Mouse (Mus musculus) kidney, adult 2 months (tissue): ENCODE results near the gene Tnpo3. TPM values are rescaled to one million over a fixed set of nuclear protein-coding genes. Genes with fewer than 3 reads are reported as not detected.

ENCODE experiments used
- DNase-seq: peaks from one replicate; pipeline ENCODE4 v3.0.0; 2021
- H3K27ac ChIP-seq: fragments of 200-500 bp; 2 replicates; pipeline ENCODE4 v1.5.1; 2012; ENCODE audit warnings: low read depth, low read length, control low read depth, inconsistent platforms; ENCODE audit not compliant: insufficient read depth
- H3K27me3 ChIP-seq: fragments of 200-500 bp; replicated peaks from 2 replicates; pipeline ENCODE4 v1.6.1; 2012; ENCODE audit warnings: mild to moderate bottlenecking, moderate library complexity, low read length, inconsistent platforms; ENCODE audit not compliant: control insufficient read depth, insufficient read depth
- H3K36me3 ChIP-seq: fragments of 200-500 bp; 2 replicates; pipeline ENCODE4 v1.6.1; 2012; ENCODE audit warnings: mild to moderate bottlenecking, moderate library complexity, low read length, inconsistent platforms; ENCODE audit not compliant: control insufficient read depth, insufficient read depth
- H3K4me1 ChIP-seq: fragments of 200-500 bp; 2 replicates; pipeline ENCODE4 v1.6.1; 2011; ENCODE audit warnings: low read length; ENCODE audit not compliant: control insufficient read depth, insufficient read depth
- H3K4me3 ChIP-seq: fragments of 200-500 bp; 2 replicates; pipeline ENCODE4 v1.5.1; 2011; ENCODE audit warnings: mild to moderate bottlenecking, low read depth, low read length, control low read depth; ENCODE audit not compliant: insufficient read depth
- CTCF ChIP-seq: fragments of 200-500 bp; conservative IDR thresholded peaks from 2 replicates; pipeline ENCODE4 v1.5.1; 2011; ENCODE audit warnings: low read depth, mild to moderate bottlenecking, control low read depth, low read length, moderate library complexity, mixed read lengths; ENCODE audit not compliant: insufficient read depth, insufficient read length
- POLR2A ChIP-seq: fragments of 200-500 bp; IDR thresholded peaks from one replicate; pipeline ENCODE4 v1.6.1; 2011; ENCODE audit warnings: low read depth, low read length, control low read depth
- WGBS: fragments of 180-500 bp; shearing (Covaris S2); methylation state at CpG from one replicate; pipeline ENCODE4 v1.1.7; 2018; 5-methylcytosine and 5-hydroxymethylcytosine counted together
- polyA plus RNA-seq: library from polyadenylated mRNA; depleted of rRNA; stranded (reverse); fragments of >200 nt; gene quantifications from 2 replicates; pipeline ENCODE4 v1.2.3, GENCODE M21; 2012

Tnpo3 gene
- polyA plus RNA-seq, 1 experiment: 56.8 TPM

GRCm38 (mm10) chr6:29526281-29527251 lies 83.1 kb downstream of the Tnpo3 start, which contains the start of gene Irf5:
TSS of gene Irf5 (plus strand) at chr6:29526625.
- no peak for TF ChIP-seq POLR2A
- peak; percentile 40 for DNase-seq
- H3K4me3 ChIP-seq: peak within 1 kb of the TSS; percentile 57
- WGBS: 1% methylated on average over 95 of the region's 96 CpGs
- no peaks in the 10 kb centered on the region for H3K27me3 ChIP-seq
- peaks cover 11% of the 10 kb centered on the region; the same call in 1 of the 2 replicates for H3K4me1 ChIP-seq
- no peaks in the 10 kb centered on the region for H3K36me3 ChIP-seq
- H3K27ac ChIP-seq: no peak within 1 kb of the TSS

- no peak for DNase-seq
- Histone ChIP-seq H3K27ac (no peak overlapping the region), H3K4me1 (peaks cover 11% of the 10 kb centered on the region; the same call in 1 of the 2 replicates), H3K27me3 (no peaks in the 10 kb centered on the region), H3K36me3 (no peaks in the 10 kb centered on the region), H3K4me3 (no peak overlapping the region)
- WGBS: 81% methylated on average over 6 of the region's 6 CpGs
- TF ChIP-seq CTCF (peak; percentile 44), POLR2A (no peak)
Observed at GRCm38 (mm10) chr6:29525256-29525655, 84.4 kb downstream of the Tnpo3 start.

GRCm38 (mm10) chr6:29524034-29524489 lies 85.6 kb downstream of the Tnpo3 start:
- no peaks in the 10 kb centered on the region for H3K36me3 ChIP-seq
- H3K4me1 ChIP-seq: peaks cover 11% of the 10 kb centered on the region; the same call in 1 of the 2 replicates
- TF ChIP-seq POLR2A: no peak
- no peak for TF ChIP-seq CTCF
- no peak overlapping the region for H3K4me3 ChIP-seq
- DNase-seq: peak; percentile 69
- WGBS: 59% methylated on average over 6 of the region's 6 CpGs
- no peaks in the 10 kb centered on the region for H3K27me3 ChIP-seq
- H3K27ac ChIP-seq: 0 out of 2 replicates have a peak overlapping the region, but pooled peaks have one; percentile 5

- H3K27ac ChIP-seq: peak overlapping the region; percentile 42
Observed at GRCm38 (mm10) chr6:29523301-29524033, 86.2 kb downstream of the Tnpo3 start.

DNA sequence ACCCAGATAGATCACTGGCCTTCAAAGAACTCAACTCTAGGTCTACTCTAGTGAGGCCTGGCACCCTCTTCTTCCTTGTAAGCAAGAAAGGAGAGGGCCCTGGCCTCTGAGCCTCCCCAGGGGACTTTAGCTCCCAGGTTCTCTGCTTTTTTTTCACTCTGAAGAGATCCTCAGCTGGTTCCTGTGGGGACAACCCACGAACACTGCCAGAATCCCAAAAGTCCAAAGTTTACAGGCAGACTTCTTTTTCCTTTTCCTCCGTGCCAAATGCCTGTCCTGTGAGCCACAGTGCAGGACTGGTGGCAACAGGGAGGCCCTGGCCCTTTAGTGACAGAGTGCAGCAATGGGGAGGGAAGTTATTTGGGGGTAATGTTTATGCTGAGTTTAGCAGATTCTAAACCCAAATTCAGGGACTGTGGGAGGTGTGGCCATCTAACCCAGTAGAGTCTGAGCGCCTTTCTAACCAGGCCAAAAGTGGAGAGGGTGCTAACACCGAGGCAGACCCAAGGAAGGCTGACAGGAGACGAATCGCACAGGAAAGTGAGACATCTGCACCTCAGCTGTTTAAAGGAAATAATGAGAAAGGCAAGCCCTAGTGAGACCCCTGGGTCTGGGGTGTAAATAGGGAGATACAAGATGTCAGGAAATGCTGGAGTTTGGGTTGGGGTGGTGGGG lies 86.9 kb downstream of the Tnpo3 start:
- Histone ChIP-seq H3K27ac (peak overlapping the region; percentile 60), H3K36me3 (no peaks in the 10 kb centered on the region), H3K4me1 (peaks cover 11% of the 10 kb centered on the region; the same call in 1 of the 2 replicates), H3K27me3 (no peaks in the 10 kb centered on the region), H3K4me3 (no peak overlapping the region)
- WGBS: 46% methylated on average over 6 of the region's 6 CpGs
- DNase-seq: peak; percentile 85
- TF ChIP-seq CTCF (no peak), POLR2A (no peak)

More at GRCm38 (mm10) chr6:29523301-29524033, 86.2 kb downstream of the Tnpo3 start:
- Histone ChIP-seq H3K36me3 (no peaks in the 10 kb centered on the region), H3K4me3 (no peak overlapping the region), H3K27me3 (no peaks in the 10 kb centered on the region), H3K4me1 (peaks cover 11% of the 10 kb centered on the region; the same call in 1 of the 2 replicates)
- no peak for DNase-seq
- WGBS: 69% methylated on average over 12 of the region's 12 CpGs
- no peak for TF ChIP-seq POLR2A
- no peak for TF ChIP-seq CTCF

DNA sequence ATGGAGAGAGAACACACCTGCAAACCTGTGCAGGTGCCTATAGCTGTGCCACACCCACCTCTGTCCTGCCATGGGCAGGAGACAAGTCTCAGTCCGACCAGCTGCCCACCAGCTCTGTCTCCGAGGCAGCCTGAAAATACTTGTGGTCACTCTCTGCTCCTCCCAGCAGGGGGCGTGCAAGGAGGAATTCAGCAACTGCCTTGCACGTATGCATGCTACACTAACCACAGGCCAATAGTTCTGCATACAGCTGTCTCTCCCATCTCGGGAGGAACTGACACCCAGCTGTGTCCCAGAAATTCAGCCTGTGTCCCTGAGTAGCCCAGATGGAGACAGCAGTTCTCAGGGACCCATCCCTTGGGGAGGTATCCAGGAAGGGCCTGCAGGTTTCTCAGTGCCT lies 92.5 kb downstream of the Tnpo3 start:
- WGBS: 9% methylated on average over 5 of the region's 5 CpGs
- Histone ChIP-seq H3K27me3 (no peaks in the 10 kb centered on the region), H3K4me1 (peaks cover under 1% of the 10 kb centered on the region; the same call in 1 of the 2 replicates), H3K27ac (no peak overlapping the region), H3K36me3 (no peaks in the 10 kb centered on the region), H3K4me3 (no peak overlapping the region)
- TF ChIP-seq POLR2A (no peak), CTCF (peak; percentile 92)
- peak; percentile 77 for DNase-seq
